Mouse (Mus musculus): ENCODE measurements around the gene Lin28a.

- TF ChIP-seq EP300 (IDR thresholded peaks at IDR 0.05; ENCODE audit: insufficient read depth, low read depth, low read length) = no peak
- no peak for TF ChIP-seq POLR2A (IDR thresholded peaks at IDR 0.05; ENCODE audit: insufficient read depth, low read depth, low read length)
Observed at GRCm38 (mm10) chr4:134002903-134003302, 15.7 kb downstream of the Lin28a start.
